Mouse (Mus musculus): ENCODE results near the gene Sult1d1. TPM values are rescaled to one million over a fixed set of nuclear protein-coding genes. Genes with fewer than 3 reads are reported as not detected.

Gene Sult1d1
- total RNA-seq, 2 experiments from 2014 or later: not detected

Small RNAs within 50 kb of the gene (microRNA-seq; reads per million reads assigned to microRNA genes)
- 0 reads per million in 2 experiments for gene Mir3969

Other genes with a start within 250 kb of the Sult1d1 start
- not detected for gene Ugt2a3, start 231.8 kb downstream of the Sult1d1 start, total RNA-seq (2021)
- not detected for gene Ugt2b38, start 144.8 kb downstream of the Sult1d1 start, total RNA-seq (2021)
- gene Ugt2a2, start 86.8 kb downstream of the Sult1d1 start, total RNA-seq (2021): not detected
- gene Gm43638, start 82.2 kb downstream of the Sult1d1 start, total RNA-seq (2021): not detected
- not detected for gene Ugt2a1, start 78.2 kb downstream of the Sult1d1 start, total RNA-seq (2021)
- not detected for gene Sult1b1, start 30.8 kb downstream of the Sult1d1 start, total RNA-seq (2021)
- gene Sult1e1, start 22.6 kb upstream of the Sult1d1 start, total RNA-seq (2021): not detected
- gene Csn1s1, start 97.2 kb upstream of the Sult1d1 start, total RNA-seq (2021): not detected
- not detected for gene Csn2, start 130.6 kb upstream of the Sult1d1 start, total RNA-seq (2021)
- gene Csn1s2a, start 205.5 kb upstream of the Sult1d1 start, total RNA-seq (2021): not detected
- not detected for gene Csn1s2b, start 239.1 kb upstream of the Sult1d1 start, total RNA-seq (2021)

All from layer of hippocampus, postnatal 36 days (tissue).